Mouse (Mus musculus) neural tube, embryonic 12.5 days (tissue): ENCODE data around the gene Cyp2j5. TPM values are rescaled to one million over a fixed set of nuclear protein-coding genes. Genes with fewer than 3 reads are reported as not detected.
A peak's percentile ranks its signal among the peaks of the same experiment; 100 is the strongest.
"Not testable (repeated sequence)": the region's sequence is repeated elsewhere in the genome, so short reads cannot be mapped to it uniquely, and the experiment has no call there.

ENCODE experiments used
- ATAC-seq: fragments of 200-750 bp; cut with Nextera tagmentation; 2 replicates; pipeline ENCODE4 v1.8.0; 2017; ENCODE audit warnings: low read depth, mild to moderate bottlenecking, moderate TSS enrichment, moderate library complexity; ENCODE audit not compliant: low FRiP score
- H3K27ac ChIP-seq: fragments of 300-500 bp; sonication (generic); 2 replicates; pipeline ENCODE4 v1.5.1; 2016
- H3K27me3 ChIP-seq: fragments of 300-500 bp; sonication (generic); replicated peaks from 2 replicates; pipeline ENCODE4 v1.6.1; 2016; ENCODE audit warnings: mild to moderate bottlenecking
- H3K36me3 ChIP-seq: fragments of 300-500 bp; sonication (generic); 2 replicates; pipeline ENCODE4 v1.6.1; 2016; ENCODE audit warnings: mild to moderate bottlenecking
- H3K4me1 ChIP-seq: fragments of 300-500 bp; sonication (generic); 2 replicates; pipeline ENCODE4 v1.6.1; 2016
- H3K4me2 ChIP-seq: fragments of 300-500 bp; sonication (generic); replicated peaks from 2 replicates; pipeline ENCODE4 v1.6.1; 2016; ENCODE audit warnings: mild to moderate bottlenecking
- H3K4me3 ChIP-seq: fragments of 300-500 bp; sonication (generic); 2 replicates; pipeline ENCODE4 v1.5.1; 2016
- H3K9ac ChIP-seq: fragments of 300-500 bp; sonication (generic); 2 replicates; pipeline ENCODE4 v1.6.1; 2016; ENCODE audit warnings: mild to moderate bottlenecking
- H3K9me3 ChIP-seq: fragments of 300-500 bp; sonication (generic); 2 replicates; pipeline ENCODE4 v1.6.1; 2016; ENCODE audit warnings: mild to moderate bottlenecking
- WGBS: fragments of 180-500 bp; shearing (Covaris S2); methylation state at CpG from one replicate; pipeline ENCODE4 v1.1.7; 2016; 5-methylcytosine and 5-hydroxymethylcytosine counted together
- polyA plus RNA-seq: library from polyadenylated mRNA; unstranded; fragments of >200 nt; fragmentation: Nextera tagmentation; extraction: Ambion mirVana; gene quantifications from 2 replicates; pipeline ENCODE4 v1.2.1, GENCODE M21; 2016

Cyp2j5 gene
- polyA plus RNA-seq, 1 experiment from 2014 or later: not detected

- H3K4me2 ChIP-seq: no peak overlapping the region
- no peaks in the 10 kb centered on the region for H3K27me3 ChIP-seq
- H3K36me3 ChIP-seq: no peaks in the 10 kb centered on the region
- no peak for ATAC-seq
- WGBS: 91% methylated on average over 1 of the region's 1 CpGs
- H3K9me3 ChIP-seq: peaks cover 4% of the 10 kb centered on the region; the same call in 1 of the 2 replicates
- no peak overlapping the region for H3K27ac ChIP-seq
- H3K4me3 ChIP-seq: no peak overlapping the region
- H3K9ac ChIP-seq: no peak overlapping the region
- no peaks in the 10 kb centered on the region for H3K4me1 ChIP-seq
Measured at GRCm38 (mm10) chr4:96622474-96622873, 41.5 kb downstream of the Cyp2j5 start.

GRCm38 (mm10) chr4:96591791-96592150 is 72.2 kb downstream of the Cyp2j5 start:
- no peaks in the 10 kb centered on the region for H3K36me3 ChIP-seq
- no peak overlapping the region for H3K4me3 ChIP-seq
- H3K27ac ChIP-seq: no peak overlapping the region
- peak; percentile 69 for ATAC-seq
- no peaks in the 10 kb centered on the region for H3K9me3 ChIP-seq
- H3K4me1 ChIP-seq: no peaks in the 10 kb centered on the region; the same call in 1 of the 2 replicates
- peak overlapping the region; percentile 59 for H3K4me2 ChIP-seq
- WGBS: 39% methylated on average over 4 of the region's 4 CpGs
- no peak overlapping the region for H3K9ac ChIP-seq
- H3K27me3 ChIP-seq: no peaks in the 10 kb centered on the region

GRCm38 (mm10) chr4:96590911-96591790 is 72.8 kb downstream of the Cyp2j5 start, which contains the start of gene Cyp2j9:
TSS of gene Cyp2j9 (minus strand) at chr4:96591578.
- Histone ChIP-seq H3K36me3 (no peaks in the 10 kb centered on the region), H3K4me1 (no peaks in the 10 kb centered on the region; the same call in 1 of the 2 replicates), H3K4me3 (peak within 1 kb of the TSS; percentile 27), H3K9me3 (no peaks in the 10 kb centered on the region), H3K27ac (no peak within 1 kb of the TSS), H3K9ac (0 out of 2 replicates have a peak within 1 kb of the TSS, but pooled peaks have one; percentile 18), H3K27me3 (no peaks in the 10 kb centered on the region), H3K4me2 (peak within 1 kb of the TSS; percentile 59)
- WGBS: 19% methylated on average over 18 of the region's 18 CpGs
- ATAC-seq: peak; percentile 83

- H3K4me2 ChIP-seq: no peak overlapping the region
- H3K4me3 ChIP-seq: no peak overlapping the region
- H3K4me1 ChIP-seq: no peaks in the 10 kb centered on the region
- H3K27me3 ChIP-seq: no peaks in the 10 kb centered on the region
- ATAC-seq: no peak
- no peaks in the 10 kb centered on the region for H3K36me3 ChIP-seq
- H3K27ac ChIP-seq: no peak overlapping the region
- 69% methylated on average over 1 of the region's 1 CpGs for WGBS
- no peak overlapping the region for H3K9ac ChIP-seq
- H3K9me3 ChIP-seq: no peaks in the 10 kb centered on the region
Measured at GRCm38 (mm10) chr4:96581425-96582088, 82.4 kb downstream of the Cyp2j5 start.

- not testable (repeated sequence) for H3K27ac ChIP-seq, H3K9me3 ChIP-seq, H3K9ac ChIP-seq, H3K4me1 ChIP-seq, H3K27me3 ChIP-seq, H3K36me3 ChIP-seq, H3K4me3 ChIP-seq, ATAC-seq, H3K4me2 ChIP-seq
- WGBS: 71% methylated on average over 6 of the region's 6 CpGs
Measured at GRCm38 (mm10) chr4:96580351-96580750, 83.6 kb downstream of the Cyp2j5 start.

Other genes with a start within 250 kb of the Cyp2j5 start
- not detected in 2 replicates for gene Cyp2j8, start 156.8 kb downstream of the Cyp2j5 start, polyA plus RNA-seq
- 6.6 and 6.7 TPM in 2 replicates for gene Cyp2j6, start 110.5 kb downstream of the Cyp2j5 start, polyA plus RNA-seq
- 1.8 and 2.1 TPM in 2 replicates for gene Cyp2j9, start 72.6 kb downstream of the Cyp2j5 start, polyA plus RNA-seq
- not detected in 2 replicates for gene Gm12695, start 121.0 kb upstream of the Cyp2j5 start, polyA plus RNA-seq